Mouse (Mus musculus): ENCODE measurements at regions not wholly inside any gene's neighbourhood (a gene's known extent, or its start where the extent isn't known, plus 50 kb on each side); places are given as distances from the start of the nearest gene placed in this dataset.

- TF ChIP-seq CTCF (IDR thresholded peaks at IDR 0.05; ENCODE audit: low read depth) (no peak), EP300 (optimal IDR thresholded peaks at IDR 0.05) (no peak)
Observed at GRCm38 (mm10) chr13:6288109-6288508, 259.8 kb upstream of the Pitrm1 start.
